Mouse (Mus musculus): Measurements from ENCODE around the gene Tpgs1. TPM values are rescaled to one million over a fixed set of nuclear protein-coding genes. Genes with fewer than 3 reads are reported as not detected.

Gene Tpgs1
- total and polyA plus RNA-seq, 3 experiments = 42.0 to 58.9 (median 42.8) TPM

DNA sequence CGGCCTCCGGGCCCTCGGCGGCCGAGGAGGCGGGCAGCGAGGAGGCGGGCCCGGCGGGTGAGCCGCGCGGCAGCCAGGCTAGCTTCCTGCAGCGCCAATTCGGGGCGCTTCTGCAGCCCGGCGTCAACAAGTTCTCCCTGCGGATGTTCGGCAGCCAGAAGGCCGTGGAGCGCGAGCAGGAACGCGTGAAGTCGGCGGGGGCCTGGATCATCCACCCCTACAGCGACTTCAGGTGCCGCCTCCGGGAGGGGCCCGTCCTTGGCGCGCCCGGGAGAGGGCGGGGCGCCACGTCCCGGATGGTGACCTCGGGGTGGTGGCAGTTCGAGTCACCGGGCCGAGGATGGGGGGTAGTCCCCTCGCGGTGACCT lies 47.8 kb downstream of the Tpgs1 start:
- dilution Hi-C loops (cut with MboI; ENCODE audit: extremely low pct_ligation_motif_present, extremely low pct_unique_long_range_greater_than_20kb, low sequenced_read_pairs) (no loop called here), in situ Hi-C loops (cut with MboI; ENCODE audit: low pct_ligation_motif_present, low pct_unique_long_range_greater_than_20kb, low sequenced_read_pairs) (no loop called here)
- Histone ChIP-seq H3K4me2 (ENCODE audit: insufficient read depth, low read depth, poor library complexity, severe bottlenecking) (peak overlapping the region; percentile 76), H3K79me2 (replicated peaks; ENCODE audit: control insufficient read depth, extremely low read depth, insufficient read depth, poor library complexity, severe bottlenecking) (no peaks in the 10 kb centered on the region), H3K4me1 (ENCODE audit: control insufficient read depth in 1 of 2, insufficient read depth in 2 of 2) (peaks cover 8 to 10% of the 10 kb centered on the region in 2 experiments), H3K27me3 (replicated peaks) (peaks cover 71% of the 10 kb centered on the region), H3K9me3 (replicated peaks; ENCODE audit: low read length) (peaks cover 3% of the 10 kb centered on the region), H3K9ac (ENCODE audit: insufficient read depth, low read depth) (peak overlapping the region; percentile 35; the same call in 1 of the 2 replicates), H3K36me3 (replicated peaks in 1 of 2; ENCODE audit: control insufficient read depth in 1 of 2, insufficient read depth in 1 of 2, low read length in 1 of 2) (peaks cover 2 to 6% of the 10 kb centered on the region in 2 experiments), H3K4me3 (replicated peaks in 1 of 3; ENCODE audit: low read depth in 2 of 3, low read length in 2 of 3, poor library complexity in 1 of 3) (peak overlapping the region in 2 of 3 experiments; percentile 33 to 54), H3K27ac (ENCODE audit: insufficient read depth, low read depth) (no peak overlapping the region)
- TF ChIP-seq TBP (conservative IDR thresholded peaks at IDR 0.05; ENCODE audit: low read depth, low read length) (no peak), ZMIZ1 (IDR thresholded peaks at IDR 0.05; ENCODE audit: low read depth, low read length) (no peak), MXI1 (IDR thresholded peaks at IDR 0.05; ENCODE audit: low read depth, low read length) (no peak), CHD2 (IDR thresholded peaks at IDR 0.05; ENCODE audit: low read length) (no peak), MAFK (IDR thresholded peaks at IDR 0.05; ENCODE audit: insufficient replicate concordance, low read length) (no peak)
- DNase-seq (ENCODE audit: extremely low read depth) = no peak

- peak; percentile 52 for DNase-seq (ENCODE audit: extremely low read depth)
- no peaks in the 10 kb centered on the region for H3K36me3 ChIP-seq (replicated peaks in 1 of 2; ENCODE audit: control insufficient read depth in 1 of 2, insufficient read depth in 1 of 2, low read length in 1 of 2)
- no peak for TF ChIP-seq ZNF384 (IDR thresholded peaks at IDR 0.05; ENCODE audit: low read depth, low read length)
- no peak for TF ChIP-seq BHLHE40 (IDR thresholded peaks at IDR 0.05; ENCODE audit: low read depth, low read length)
- TF ChIP-seq ZKSCAN1 (IDR thresholded peaks at IDR 0.05; ENCODE audit: borderline replicate concordance, low read depth, low read length) = no peak
- no peak for TF ChIP-seq MAX (IDR thresholded peaks at IDR 0.05; ENCODE audit: low read length)
- no peak for TF ChIP-seq POLR2A (IDR thresholded peaks at IDR 0.05; ENCODE audit: low read depth, low read length)
- TF ChIP-seq SIN3A (IDR thresholded peaks at IDR 0.05; ENCODE audit: low read length) = peak; percentile 65
- no peak for TF ChIP-seq ETS1 (conservative IDR thresholded peaks at IDR 0.05; ENCODE audit: low read depth, low read length)
- TF ChIP-seq E2F4 (IDR thresholded peaks at IDR 0.05; ENCODE audit: insufficient replicate concordance, low read depth, low read length) = no peak
- TF ChIP-seq CHD2 (IDR thresholded peaks at IDR 0.05; ENCODE audit: low read length) = no peak
- no peak for TF ChIP-seq KAT2A (IDR thresholded peaks at IDR 0.05; ENCODE audit: insufficient replicate concordance, low read length)
- TF ChIP-seq MXI1 (IDR thresholded peaks at IDR 0.05; ENCODE audit: low read depth, low read length) = peak; percentile 38; the same call in 1 of the 2 replicates
- no peak for TF ChIP-seq UBTF (IDR thresholded peaks at IDR 0.05; ENCODE audit: low read depth, low read length)
- TF ChIP-seq EP300 (IDR thresholded peaks at IDR 0.05; ENCODE audit: low read length) = no peak
- no peak overlapping the region for H3K9ac ChIP-seq (ENCODE audit: insufficient read depth, low read depth)
- H3K4me3 ChIP-seq (replicated peaks in 1 of 3; ENCODE audit: low read depth in 2 of 3, low read length in 2 of 3, poor library complexity in 1 of 3) = no peak overlapping the region
- H3K27me3 ChIP-seq (replicated peaks) = peaks cover 79% of the 10 kb centered on the region
- in situ Hi-C loops (cut with MboI; ENCODE audit: low pct_ligation_motif_present, low pct_unique_long_range_greater_than_20kb, low sequenced_read_pairs) (no loop called here), dilution Hi-C loops (cut with MboI; ENCODE audit: extremely low pct_ligation_motif_present, extremely low pct_unique_long_range_greater_than_20kb, low sequenced_read_pairs) (no loop called here)
- no peak overlapping the region for H3K4me2 ChIP-seq (ENCODE audit: insufficient read depth, low read depth, poor library complexity, severe bottlenecking)
- peaks cover 8 to 15% of the 10 kb centered on the region in 2 experiments for H3K4me1 ChIP-seq (ENCODE audit: control insufficient read depth in 1 of 2, insufficient read depth in 2 of 2)
- no peaks in the 10 kb centered on the region for H3K79me2 ChIP-seq (replicated peaks; ENCODE audit: control insufficient read depth, extremely low read depth, insufficient read depth, poor library complexity, severe bottlenecking)
- peaks cover 3% of the 10 kb centered on the region for H3K9me3 ChIP-seq (replicated peaks; ENCODE audit: low read length)
- no peak overlapping the region for H3K27ac ChIP-seq (ENCODE audit: insufficient read depth, low read depth)
Measured at GRCm38 (mm10) chr10:79717640-79718357, 48.6 kb downstream of the Tpgs1 start.
